Mouse (Mus musculus): ENCODE data around the gene Mlycd. TPM values are rescaled to one million over a fixed set of nuclear protein-coding genes. Genes with fewer than 3 reads are reported as not detected.

The Mlycd gene
- polyA plus RNA-seq, 1 experiment from 2014 or later = 15.8 TPM

- Histone ChIP-seq H3K36me3 (peaks cover 65% of the 10 kb centered on the region), H3K4me2 (no peak overlapping the region), H3K27ac (replicated peaks) (no peak overlapping the region), H3K27me3 (replicated peaks) (no peaks in the 10 kb centered on the region), H3K4me1 (peaks cover 4% of the 10 kb centered on the region), H3K9me3 (replicated peaks) (no peaks in the 10 kb centered on the region), H3K4me3 (replicated peaks) (no peak overlapping the region), H3K9ac (replicated peaks) (no peak overlapping the region)
- WGBS = 78% methylated on average over 8 of the region's 8 CpGs
- ATAC-seq (ENCODE audit: low FRiP score) = no peak
These were observed 13.6 kb downstream of the Mlycd start for GRCm38 (mm10) chr8:119408311-119408710.

- Histone ChIP-seq H3K4me2 (no peak overlapping the region), H3K4me1 (peaks cover 4% of the 10 kb centered on the region), H3K27me3 (replicated peaks) (0 out of 2 replicates have a peak, but pooled peaks cover 2% of the 10 kb centered on the region), H3K36me3 (peaks cover 42% of the 10 kb centered on the region), H3K27ac (replicated peaks) (0 out of 2 replicates have a peak overlapping the region, but pooled peaks have one; percentile 1), H3K9ac (replicated peaks) (no peak overlapping the region), H3K9me3 (replicated peaks) (no peaks in the 10 kb centered on the region), H3K4me3 (replicated peaks) (no peak overlapping the region)
- ATAC-seq (ENCODE audit: low FRiP score) = no peak
- 62% methylated on average over 10 of the region's 10 CpGs for WGBS
These were observed 17.5 kb downstream of the Mlycd start for GRCm38 (mm10) chr8:119412037-119412734.

GRCm38 (mm10) chr8:119412735-119413498, 18.2 kb downstream of the Mlycd start:
- ATAC-seq (ENCODE audit: low FRiP score) = peak; percentile 74

GRCm38 (mm10) chr8:119413605-119414004, 18.9 kb downstream of the Mlycd start:
- no peak overlapping the region for H3K4me3 ChIP-seq (replicated peaks)
- 82% methylated on average over 10 of the region's 10 CpGs for WGBS
- H3K9me3 ChIP-seq (replicated peaks) = no peaks in the 10 kb centered on the region
- H3K27me3 ChIP-seq (replicated peaks) = 0 out of 2 replicates have a peak, but pooled peaks cover 2% of the 10 kb centered on the region
- H3K4me1 ChIP-seq = peaks cover 4% of the 10 kb centered on the region
- no peak overlapping the region for H3K4me2 ChIP-seq
- peaks cover 28% of the 10 kb centered on the region for H3K36me3 ChIP-seq
- no peak overlapping the region for H3K9ac ChIP-seq (replicated peaks)
- ATAC-seq (ENCODE audit: low FRiP score) = no peak
- H3K27ac ChIP-seq (replicated peaks) = no peak overlapping the region

More at GRCm38 (mm10) chr8:119412735-119413498, 18.2 kb downstream of the Mlycd start:
- no peak overlapping the region for H3K4me3 ChIP-seq (replicated peaks)
- no peaks in the 10 kb centered on the region for H3K9me3 ChIP-seq (replicated peaks)
- 0 out of 2 replicates have a peak, but pooled peaks cover 2% of the 10 kb centered on the region for H3K27me3 ChIP-seq (replicated peaks)
- H3K4me1 ChIP-seq = peaks cover 4% of the 10 kb centered on the region
- H3K9ac ChIP-seq (replicated peaks) = 0 out of 2 replicates have a peak overlapping the region, but pooled peaks have one; percentile 40
- WGBS = 11% methylated on average over 18 of the region's 18 CpGs
- peak overlapping the region; percentile 51 for H3K4me2 ChIP-seq
- no peak overlapping the region for H3K27ac ChIP-seq (replicated peaks)
- peaks cover 34% of the 10 kb centered on the region for H3K36me3 ChIP-seq

GRCm38 (mm10) chr8:119420318-119420717, 25.6 kb downstream of the Mlycd start:
- no peak overlapping the region for H3K4me2 ChIP-seq
- no peak overlapping the region for H3K27ac ChIP-seq (replicated peaks)
- no peak overlapping the region for H3K4me3 ChIP-seq (replicated peaks)
- H3K9me3 ChIP-seq (replicated peaks) = no peaks in the 10 kb centered on the region
- no peak for ATAC-seq (ENCODE audit: low FRiP score)
- H3K9ac ChIP-seq (replicated peaks) = no peak overlapping the region
- 0 out of 2 replicates have a peak, but pooled peaks cover 2% of the 10 kb centered on the region for H3K27me3 ChIP-seq (replicated peaks)
- H3K4me1 ChIP-seq = peaks cover 12% of the 10 kb centered on the region; the same call in 1 of the 2 replicates
- H3K36me3 ChIP-seq = no peaks in the 10 kb centered on the region
- WGBS = 70% methylated on average over 6 of the region's 7 CpGs

- Histone ChIP-seq H3K27me3 (replicated peaks) (no peaks in the 10 kb centered on the region), H3K36me3 (no peaks in the 10 kb centered on the region), H3K4me3 (replicated peaks) (no peak overlapping the region), H3K27ac (replicated peaks) (no peak overlapping the region), H3K4me2 (no peak overlapping the region), H3K9me3 (replicated peaks) (no peaks in the 10 kb centered on the region), H3K4me1 (peaks cover 12% of the 10 kb centered on the region; the same call in 1 of the 2 replicates), H3K9ac (replicated peaks) (no peak overlapping the region)
- ATAC-seq (ENCODE audit: low FRiP score) = no peak
- WGBS = 50% methylated on average over 9 of the region's 9 CpGs
These were observed 27.0 kb downstream of the Mlycd start for GRCm38 (mm10) chr8:119421603-119422122.

- Histone ChIP-seq H3K4me2 (no peak overlapping the region), H3K36me3 (no peaks in the 10 kb centered on the region), H3K4me3 (replicated peaks) (no peak overlapping the region), H3K4me1 (peaks cover 12% of the 10 kb centered on the region; the same call in 1 of the 2 replicates), H3K27me3 (replicated peaks) (no peaks in the 10 kb centered on the region), H3K9me3 (replicated peaks) (no peaks in the 10 kb centered on the region), H3K9ac (replicated peaks) (no peak overlapping the region), H3K27ac (replicated peaks) (no peak overlapping the region)
- ATAC-seq (ENCODE audit: low FRiP score) = no peak
- 59% methylated on average over 9 of the region's 9 CpGs for WGBS
These were observed 27.5 kb downstream of the Mlycd start for GRCm38 (mm10) chr8:119422123-119422711.

GRCm38 (mm10) chr8:119423631-119424141, 29.0 kb downstream of the Mlycd start:
- no peak overlapping the region for H3K4me2 ChIP-seq
- H3K4me3 ChIP-seq (replicated peaks) = no peak overlapping the region
- WGBS = 74% methylated on average over 9 of the region's 9 CpGs
- no peak overlapping the region for H3K9ac ChIP-seq (replicated peaks)
- no peaks in the 10 kb centered on the region for H3K36me3 ChIP-seq
- H3K4me1 ChIP-seq = peaks cover 12% of the 10 kb centered on the region; the same call in 1 of the 2 replicates
- no peaks in the 10 kb centered on the region for H3K27me3 ChIP-seq (replicated peaks)
- no peak for ATAC-seq (ENCODE audit: low FRiP score)
- no peaks in the 10 kb centered on the region for H3K9me3 ChIP-seq (replicated peaks)
- no peak overlapping the region for H3K27ac ChIP-seq (replicated peaks)

GRCm38 (mm10) chr8:119424199-119424733, 29.6 kb downstream of the Mlycd start:
- Histone ChIP-seq H3K9me3 (replicated peaks) (no peaks in the 10 kb centered on the region), H3K27me3 (replicated peaks) (no peaks in the 10 kb centered on the region), H3K4me3 (replicated peaks) (no peak overlapping the region), H3K9ac (replicated peaks) (no peak overlapping the region), H3K36me3 (no peaks in the 10 kb centered on the region), H3K27ac (replicated peaks) (0 out of 2 replicates have a peak overlapping the region, but pooled peaks have one; percentile 41), H3K4me2 (no peak overlapping the region), H3K4me1 (peaks cover 12% of the 10 kb centered on the region; the same call in 1 of the 2 replicates)
- WGBS = 80% methylated on average over 10 of the region's 10 CpGs
- ATAC-seq (ENCODE audit: low FRiP score) = no peak

GRCm38 (mm10) chr8:119424740-119425139, 30.1 kb downstream of the Mlycd start:
- WGBS = 75% methylated on average over 10 of the region's 10 CpGs
- H3K27ac ChIP-seq (replicated peaks) = no peak overlapping the region
- H3K9me3 ChIP-seq (replicated peaks) = no peaks in the 10 kb centered on the region
- H3K9ac ChIP-seq (replicated peaks) = no peak overlapping the region
- no peak overlapping the region for H3K4me3 ChIP-seq (replicated peaks)
- H3K27me3 ChIP-seq (replicated peaks) = no peaks in the 10 kb centered on the region
- no peaks in the 10 kb centered on the region for H3K36me3 ChIP-seq
- no peak for ATAC-seq (ENCODE audit: low FRiP score)
- peaks cover 12% of the 10 kb centered on the region; the same call in 1 of the 2 replicates for H3K4me1 ChIP-seq
- H3K4me2 ChIP-seq = no peak overlapping the region

GRCm38 (mm10) chr8:119425533-119425932, 30.9 kb downstream of the Mlycd start:
- no peak for ATAC-seq (ENCODE audit: low FRiP score)
- Histone ChIP-seq H3K9ac (replicated peaks) (no peak overlapping the region), H3K27ac (replicated peaks) (no peak overlapping the region), H3K4me2 (no peak overlapping the region), H3K4me1 (peaks cover 12% of the 10 kb centered on the region; the same call in 1 of the 2 replicates), H3K27me3 (replicated peaks) (no peaks in the 10 kb centered on the region), H3K36me3 (no peaks in the 10 kb centered on the region), H3K9me3 (replicated peaks) (no peaks in the 10 kb centered on the region), H3K4me3 (replicated peaks) (no peak overlapping the region)
- 88% methylated on average over 10 of the region's 10 CpGs for WGBS

Data from neural tube, embryonic 15.5 days (tissue).